ENCODE assay signal across 17 mouse cellular contexts in the genomic region with DNA sequence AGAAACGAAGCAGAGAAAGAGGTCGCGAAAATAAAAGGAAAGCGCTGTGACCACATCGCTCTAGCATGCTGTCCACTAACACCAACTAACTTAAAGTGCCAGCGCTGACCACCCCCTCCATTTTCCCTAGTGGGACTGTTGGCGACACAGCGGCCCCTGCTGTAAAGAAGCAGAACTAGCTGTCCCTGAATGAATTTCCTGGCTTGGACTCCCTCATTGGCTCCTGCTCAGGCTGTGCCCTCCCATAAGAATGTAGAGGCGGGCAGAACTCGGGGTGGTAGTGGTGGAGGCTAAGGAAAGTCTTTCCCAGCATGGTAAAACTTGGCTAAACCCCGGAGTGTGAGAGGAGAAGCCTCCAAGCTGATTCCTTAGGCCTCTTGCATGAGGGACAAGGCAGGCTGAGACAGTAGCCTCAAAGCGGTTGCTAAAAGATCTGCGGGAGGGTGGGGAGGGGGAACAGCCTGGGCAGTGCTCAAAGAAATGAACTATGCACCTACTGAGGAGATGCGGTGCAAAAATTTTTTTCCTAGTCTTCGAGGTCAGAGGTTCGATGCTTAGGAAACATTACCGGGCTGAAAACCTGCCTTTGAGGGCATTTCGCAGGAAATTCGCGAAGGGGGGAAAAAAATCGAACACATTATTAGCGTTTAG. TPM values are rescaled to one million over a fixed set of nuclear protein-coding genes. Genes with fewer than 3 reads are reported as not detected.
DNase-seq lines count a peak whose midpoint lies in the region; ATAC-seq and TF ChIP-seq lines count a peak whose summit lies in the region.
"Not testable (repeated sequence)": the region's sequence is repeated elsewhere in the genome, so short reads cannot be mapped to it uniquely, and the experiment has no call there.
"Had no signal": no experiment of that assay in that cellular context is flagged by ENCODE, and none has a peak within 500 bp of the region (broad histone marks: within the 10 kb centered on the region; RNA-seq: fewer than 3 reads in every experiment).

No protein-coding gene starts in this region.

- H3K4me2 ChIP-seq in forebrain, embryonic 15.5 days (replicated peaks); hindbrain, embryonic 11.5 days (replicated peaks; ENCODE audit: low read depth, low read length); intestine, embryonic 15.5 days (replicated peaks); limb, embryonic 14.5 days (replicated peaks; ENCODE audit: low read depth, low read length, severe bottlenecking); midbrain, embryonic 16.5 days (ENCODE audit: low read length): not testable (repeated sequence)

- TF ChIP-seq POLR2A in limb, embryonic 14.5 days (IDR thresholded peaks at IDR 0.05; ENCODE audit: borderline replicate concordance, extremely low read depth, insufficient read depth, insufficient read length): not testable (repeated sequence)

- DNase-seq in hindbrain, embryonic 11.5 days (ENCODE audit: low spot score); limb, embryonic 14.5 days (ENCODE audit: low spot score): not testable (repeated sequence)

- not testable (repeated sequence) for H3K27ac ChIP-seq in forebrain, embryonic 15.5 days (replicated peaks); hindbrain, embryonic 11.5 days (ENCODE audit: low read depth, low read length); intestine, embryonic 15.5 days; limb, embryonic 14.5 days (replicated peaks; ENCODE audit: low read depth, low read length); midbrain, embryonic 16.5 days (ENCODE audit: low read length)

- H3K9ac ChIP-seq in forebrain, embryonic 15.5 days (replicated peaks); hindbrain, embryonic 11.5 days (ENCODE audit: low read depth, low read length); intestine, embryonic 15.5 days; limb, embryonic 14.5 days (ENCODE audit: low read depth, low read length, severe bottlenecking); midbrain, embryonic 16.5 days (ENCODE audit: low read depth, low read length): not testable (repeated sequence)

- not testable (repeated sequence) for H3K27me3 ChIP-seq in forebrain, embryonic 15.5 days; hindbrain, embryonic 11.5 days (ENCODE audit: control insufficient read depth, insufficient read depth, low read length); intestine, embryonic 15.5 days (replicated peaks); limb, embryonic 14.5 days (ENCODE audit: control insufficient read depth, insufficient read depth, low read length); midbrain, embryonic 16.5 days (ENCODE audit: control insufficient read depth, insufficient read depth, low read depth, low read length)

- ATAC-seq in common myeloid progenitor, adult 5-6 weeks (replicated peaks; ENCODE audit: low read depth, poor library complexity, severe bottlenecking): peak; percentile 100
- ATAC-seq in forebrain, embryonic 15.5 days (replicated peaks): peak; percentile 57; the same call in 1 of the 2 replicates
- peak; percentile 91 for ATAC-seq in hindbrain, embryonic 11.5 days (ENCODE audit: low FRiP score)
- peak; percentile 51; the same call in 1 of the 2 replicates for ATAC-seq in intestine, embryonic 15.5 days
- 0 out of 2 replicates have a peak, but pooled peaks have one; percentile 34 for ATAC-seq in limb, embryonic 14.5 days (ENCODE audit: low FRiP score, low read depth)
- ATAC-seq in megakaryocyte, adult 5-6 weeks (ENCODE audit: poor library complexity, severe bottlenecking): peak; percentile 98
- ATAC-seq in midbrain, embryonic 16.5 days: peak; percentile 77
- peak; percentile 99 for ATAC-seq in neutrophil, adult 5-6 weeks (ENCODE audit: extremely low read depth, insufficient number of reproducible peaks, low FRiP score, poor library complexity, severe bottlenecking)

- not testable (repeated sequence) for H3K36me3 ChIP-seq in forebrain, embryonic 15.5 days; hindbrain, embryonic 11.5 days (ENCODE audit: control insufficient read depth, insufficient read depth, low read length); intestine, embryonic 15.5 days; limb, embryonic 14.5 days (ENCODE audit: control insufficient read depth, insufficient read depth, low read length); midbrain, embryonic 16.5 days (ENCODE audit: control insufficient read depth, insufficient read depth, low read length)

- not testable (repeated sequence) for H3K9me3 ChIP-seq in forebrain, embryonic 15.5 days; hindbrain, embryonic 11.5 days (ENCODE audit: control insufficient read depth, low read length); intestine, embryonic 15.5 days; limb, embryonic 14.5 days (ENCODE audit: control insufficient read depth, low read length); midbrain, embryonic 16.5 days (replicated peaks; ENCODE audit: control insufficient read depth, low read length, poor library complexity, severe bottlenecking)

- not testable (repeated sequence) for H3K4me3 ChIP-seq in forebrain, embryonic 15.5 days; hindbrain, embryonic 11.5 days (ENCODE audit: low read depth, low read length); intestine, embryonic 15.5 days (replicated peaks); limb, embryonic 14.5 days (replicated peaks; ENCODE audit: low read length); midbrain, embryonic 16.5 days (ENCODE audit: low read depth, low read length)

- H3K4me1 ChIP-seq in forebrain, embryonic 15.5 days; hindbrain, embryonic 11.5 days (replicated peaks; ENCODE audit: control insufficient read depth, insufficient read depth, low read length); intestine, embryonic 15.5 days (replicated peaks); limb, embryonic 14.5 days (ENCODE audit: control insufficient read depth, insufficient read depth, low read length); midbrain, embryonic 16.5 days (ENCODE audit: control insufficient read depth, insufficient read depth, low read length): not testable (repeated sequence)

- WGBS in forebrain, embryonic 15.5 days: no CpG with 5 or more reads among the region's 22 CpGs
- WGBS in hindbrain, embryonic 11.5 days: no CpG with 5 or more reads among the region's 22 CpGs
- no CpG with 5 or more reads among the region's 22 CpGs for WGBS in intestine, embryonic 15.5 days
- no CpG with 5 or more reads among the region's 22 CpGs for WGBS in limb, embryonic 14.5 days
- no CpG with 5 or more reads among the region's 22 CpGs for WGBS in midbrain, embryonic 16.5 days

RNA-seq across cellular contexts. Expression of gene Gm21188, which starts 11.6 kb away (rescaled TPM):
- 1.7 and 2.2 TPM in 2 replicates for total RNA-seq in common myeloid progenitor, adult 5-6 weeks (2017)
- 0.27 TPM in 1 of 2 replicates, not detected in the other for polyA plus RNA-seq in forebrain, embryonic 15.5 days (2015; fragmentation: Nextera tagmentation; extraction: Ambion mirVana)
- polyA plus RNA-seq in hindbrain, embryonic 11.5 days (2014; fragmentation: Nextera tagmentation; extraction: Ambion mirVana): not detected in 2 replicates
- 0.16 TPM in 1 of 2 replicates, not detected in the other for polyA plus RNA-seq in intestine, embryonic 15.5 days (2015; fragmentation: Nextera tagmentation; extraction: Ambion mirVana)
- polyA plus RNA-seq in limb, embryonic 14.5 days (2012; rRNA removed): 0.03 TPM in 1 of 2 replicates, not detected in the other
- polyA plus RNA-seq in limb, embryonic 14.5 days (2014; fragmentation: Nextera tagmentation; extraction: Ambion mirVana): 0.19 TPM in 1 of 2 replicates, not detected in the other
- total RNA-seq in megakaryocyte, adult 5-6 weeks (2015): 248 and 273 TPM in 2 replicates
- total RNA-seq in megakaryocyte, adult 5-6 weeks (2017): 152 and 161 TPM in 2 replicates
- not detected in 2 replicates for polyA plus RNA-seq in midbrain, embryonic 16.5 days (2015; fragmentation: Nextera tagmentation; extraction: Ambion mirVana)
- total RNA-seq in neutrophil, adult 5-6 weeks (2017): 10.2 and 18.7 TPM in 2 replicates
- total RNA-seq: layer of hippocampus, postnatal 36 days; left cerebral cortex, postnatal 25 days had no signal
- polyA plus RNA-seq: heart, embryonic 15.5 days; liver, embryonic 12.5 days had no signal

RNA-seq across cellular contexts. Expression of gene Gm36079, which starts 36.8 kb away (rescaled TPM):
- total RNA-seq in common myeloid progenitor, adult 5-6 weeks (2017): not detected in 2 replicates
- polyA plus RNA-seq in forebrain, embryonic 15.5 days (2015; fragmentation: Nextera tagmentation; extraction: Ambion mirVana): not detected in 2 replicates
- polyA plus RNA-seq in hindbrain, embryonic 11.5 days (2014; fragmentation: Nextera tagmentation; extraction: Ambion mirVana): not detected in 2 replicates
- polyA plus RNA-seq in intestine, embryonic 15.5 days (2015; fragmentation: Nextera tagmentation; extraction: Ambion mirVana): not detected in 2 replicates
- polyA plus RNA-seq in limb, embryonic 14.5 days (2012; rRNA removed): not detected in 2 replicates
- not detected in 2 replicates for polyA plus RNA-seq in limb, embryonic 14.5 days (2014; fragmentation: Nextera tagmentation; extraction: Ambion mirVana)
- total RNA-seq in megakaryocyte, adult 5-6 weeks (2015): not detected in 2 replicates
- total RNA-seq in megakaryocyte, adult 5-6 weeks (2017): 0.49 TPM in 1 of 2 replicates, not detected in the other
- polyA plus RNA-seq in midbrain, embryonic 16.5 days (2015; fragmentation: Nextera tagmentation; extraction: Ambion mirVana): not detected in 2 replicates
- total RNA-seq in neutrophil, adult 5-6 weeks (2017): not detected in 2 replicates
- total RNA-seq: adrenal gland, adult 18-20 months; CH12.LX; gastrocnemius, adult 8-10 months; heart, adult 18-20 months; layer of hippocampus, adult 18-20 months; layer of hippocampus, postnatal 36 days; left cerebral cortex, postnatal 25 days had no signal
- polyA plus RNA-seq: heart, embryonic 15.5 days; liver, embryonic 12.5 days had no signal

Comparison
In these comparisons a context has a peak if more than half of its experiments do, and no peak if none do; other contexts are left out.
1. ATAC-seq: peak in every context shown above with its lines; median percentile 100 in common myeloid progenitor, adult 5-6 weeks; 99 in neutrophil, adult 5-6 weeks; 98 in megakaryocyte, adult 5-6 weeks; 91 in hindbrain, embryonic 11.5 days; 77 in midbrain, embryonic 16.5 days; 57 in forebrain, embryonic 15.5 days; 51 in intestine, embryonic 15.5 days; 34 in limb, embryonic 14.5 days.